Mouse (Mus musculus): ENCODE results near the gene Smad6.

GRCm38 (mm10) chr9:63993256-63993655 lies 28.6 kb downstream of the Smad6 start:
- no peak for TF ChIP-seq CTCF (IDR thresholded peaks at IDR 0.05; ENCODE audit: low read depth, low read length)
- TF ChIP-seq POLR2A (IDR thresholded peaks at IDR 0.05; ENCODE audit: extremely low read depth, insufficient read depth, low read length) = no peak
